Mouse (Mus musculus) Patski (cell line): ENCODE data around the gene Mmab. TPM values are rescaled to one million over a fixed set of nuclear protein-coding genes. Genes with fewer than 3 reads are reported as not detected.
A peak's percentile ranks its signal among the peaks of the same experiment; 100 is the strongest.

Experiments
- ATAC-seq: fragments of 100-300 bp; one replicate; pipeline ENCODE4 v1.8.0; 2021
- CTCF ChIA-PET: fragments of 350-600 bp; sonication (Branson Sonifier 250); formaldehyde crosslinking; loops from one replicate; lab custom pipeline; 2022; ENCODE audit warnings: inconsistent platforms; lab: Charles Lee
- POLR2A ChIA-PET: fragments of 350-600 bp; sonication (Branson Sonifier 250); formaldehyde crosslinking; loops from one replicate; lab custom pipeline; 2022; ENCODE audit warnings: antibody characterized with exemption, inconsistent platforms; lab: Charles Lee
- DNase-seq: peaks from one replicate; pipeline ENCODE4 v3.0.0-alpha.2; 2011; ENCODE audit warnings: low read depth, low spot score
- H3K27me3 ChIP-seq: fragments of 371-371 bp; one replicate; pipeline ENCODE4 v1.5.1; 2021
- CTCF ChIP-seq: fragments of 100-300 bp; IDR thresholded peaks from one replicate; pipeline ENCODE4 v1.5.1; 2021
- in situ Hi-C: fragments of 300-500 bp; cut with MboI; formaldehyde crosslinking; loops from 3 replicates; pipeline ENCODE4 v1.11.1; 2018; ENCODE audit warnings: low pct_unique_long_range_greater_than_20kb, mixed read lengths
- polyA plus RNA-seq: library from polyadenylated mRNA; unstranded; gene quantifications from one replicate; pipeline ENCODE4 v1.2.3, GENCODE M21; 2021

Mmab gene
- polyA plus RNA-seq, 1 experiment from 2014 or later, result 37.0 TPM

GRCm38 (mm10) chr5:114467019-114467418 is 23.2 kb upstream of the Mmab start:
- DNase-seq (no peak), ATAC-seq (no peak)
- TF ChIP-seq CTCF, result no peak
- peaks cover 21% of the 10 kb centered on the region for H3K27me3 ChIP-seq
- in situ Hi-C loops, result no loop called here
- POLR2A ChIA-PET, result no interaction called here
- CTCF ChIA-PET, result no interaction called here

DNA sequence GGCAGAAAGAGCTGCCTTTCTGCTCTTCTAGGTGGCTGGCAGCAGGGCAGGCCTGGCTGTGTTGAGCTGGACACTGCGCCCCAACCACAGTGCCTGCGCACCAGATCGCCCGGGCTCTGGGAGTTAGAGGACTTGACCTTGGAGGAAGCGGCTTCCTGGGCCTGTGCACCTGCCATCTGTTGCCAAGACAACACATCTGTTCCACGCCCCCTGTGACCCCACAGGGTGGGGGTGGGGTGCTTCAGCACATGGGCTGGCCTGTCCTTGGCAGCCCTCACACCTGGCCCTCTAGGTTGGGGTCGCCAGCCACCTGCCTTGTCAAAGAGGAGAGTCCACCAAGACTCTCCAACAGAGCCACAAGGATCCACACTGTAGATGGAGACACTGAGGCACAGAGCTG is 21.8 kb upstream of the Mmab start:
- ATAC-seq (no peak), DNase-seq (no peak)
- ChIA-PET CTCF (interaction anchor here (1.0 kb wide), 1 partner anchor 9 kb away, joined by 3 read pairs; no protein-coding TSS in a partner anchor), POLR2A (no interaction called here)
- no peak for TF ChIP-seq CTCF
- in situ Hi-C loops, result no loop called here
- peaks cover 14% of the 10 kb centered on the region for H3K27me3 ChIP-seq

GRCm38 (mm10) chr5:114464561-114464960 is 20.7 kb upstream of the Mmab start:
- ChIA-PET CTCF (no interaction called here), POLR2A (no interaction called here)
- H3K27me3 ChIP-seq, result peaks cover 7% of the 10 kb centered on the region
- TF ChIP-seq CTCF, result no peak
- in situ Hi-C loops, result loop anchor here (5.0 kb wide), 2 partner anchors 98 to 143 kb away; no protein-coding TSS in a partner anchor
- ATAC-seq, result no peak
- DNase-seq, result no peak

- in situ Hi-C loops, result loop anchor here (5.0 kb wide), 2 partner anchors 100 to 145 kb away; no protein-coding TSS in a partner anchor
- POLR2A ChIA-PET, result interaction anchor here (1.1 kb wide), 1 partner anchor 105 kb away, joined by 4 read pairs; the partner anchor contains the start of gene Fam222a
- H3K27me3 ChIP-seq, result no peaks in the 10 kb centered on the region
- ATAC-seq (no peak), DNase-seq (no peak)
- no peak for TF ChIP-seq CTCF
- CTCF ChIA-PET, result interaction anchor here (1.1 to 3.2 kb wide), 9 partner anchors 12 to 157 kb away, joined by 3 to 19 read pairs (median 4); partner anchors contain the start of genes Mmab and Mvk
Measured at GRCm38 (mm10) chr5:114462067-114463040, 18.5 kb upstream of the Mmab start.

- POLR2A ChIA-PET, result interaction anchor here (0.6 kb wide), 1 partner anchor 213 kb away, joined by 3 read pairs; no protein-coding TSS in a partner anchor
- in situ Hi-C loops, result loop anchor here (5.0 kb wide), 2 partner anchors 101 to 146 kb away; no protein-coding TSS in a partner anchor
Measured at GRCm38 (mm10) chr5:114461238-114461637, 17.4 kb upstream of the Mmab start.

GRCm38 (mm10) chr5:114456995-114457605 is 13.2 kb upstream of the Mmab start:
- in situ Hi-C loops, result no loop called here
- no peak for TF ChIP-seq CTCF
- DNase-seq (no peak), ATAC-seq (no peak)
- CTCF ChIA-PET, result interaction anchor here (1.0 to 1.1 kb wide), 3 partner anchors 9 to 163 kb away, joined by 3 read pairs; no protein-coding TSS in a partner anchor
- POLR2A ChIA-PET, result interaction anchor here (1.0 kb wide), 1 partner anchor 42 kb away, joined by 3 read pairs; no protein-coding TSS in a partner anchor
- H3K27me3 ChIP-seq, result no peaks in the 10 kb centered on the region

More at GRCm38 (mm10) chr5:114461238-114461637, 17.4 kb upstream of the Mmab start:
- H3K27me3 ChIP-seq, result no peaks in the 10 kb centered on the region
- peak; percentile 22 for DNase-seq
- CTCF ChIA-PET, result interaction anchor here (0.9 to 3.2 kb wide), 15 partner anchors 12 to 163 kb away, joined by 3 to 19 read pairs (median 4); partner anchors contain the start of genes Fam222a, Mmab and Mvk
- no peak for TF ChIP-seq CTCF
- ATAC-seq, result peak; percentile 31

- DNase-seq, result no peak
- ATAC-seq, result no peak
- CTCF ChIA-PET, result no interaction called here
- in situ Hi-C loops, result no loop called here
- POLR2A ChIA-PET, result no interaction called here
- H3K27me3 ChIP-seq, result no peaks in the 10 kb centered on the region
- TF ChIP-seq CTCF, result no peak
Measured at GRCm38 (mm10) chr5:114456287-114456686, 12.4 kb upstream of the Mmab start.

GRCm38 (mm10) chr5:114449011-114449410 is 5.2 kb upstream of the Mmab start:
- no peak for TF ChIP-seq CTCF
- ChIA-PET CTCF (interaction anchor here (1.0 kb wide), 1 partner anchor 12 kb away, joined by 3 read pairs; no protein-coding TSS in a partner anchor), POLR2A (no interaction called here)
- ATAC-seq (no peak), DNase-seq (no peak)
- in situ Hi-C loops, result no loop called here
- no peaks in the 10 kb centered on the region for H3K27me3 ChIP-seq

- no peak for TF ChIP-seq CTCF
- ATAC-seq, result peak; percentile 6
- DNase-seq, result no peak
- H3K27me3 ChIP-seq, result no peaks in the 10 kb centered on the region
- in situ Hi-C loops, result no loop called here
- ChIA-PET POLR2A (no interaction called here), CTCF (interaction anchor here (3.5 kb wide), 1 partner anchor 17 kb away, joined by 19 read pairs; no protein-coding TSS in a partner anchor)
Measured at GRCm38 (mm10) chr5:114444368-114444692, 470 bp upstream of the Mmab start.

DNA sequence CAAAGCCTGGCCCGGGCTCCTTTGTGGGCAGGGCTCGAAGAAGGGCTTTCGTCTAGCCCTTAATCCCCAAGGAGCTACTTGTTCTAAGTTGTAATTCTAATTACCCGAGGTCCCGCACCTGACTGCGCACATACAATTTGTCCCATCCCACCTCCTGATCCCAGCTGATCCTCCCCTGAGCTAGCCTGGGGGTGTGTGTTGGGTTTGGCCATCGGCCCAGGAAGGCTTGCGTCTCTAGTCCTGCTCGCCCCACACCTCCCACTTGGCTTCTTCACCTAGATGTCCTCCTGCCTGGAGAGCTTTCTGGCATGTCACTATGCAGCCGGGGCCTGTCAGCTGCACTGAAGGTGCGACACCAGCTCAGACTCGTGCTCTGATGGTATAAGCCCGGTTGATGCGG is 8.3 kb downstream of the Mmab start:
- no peaks in the 10 kb centered on the region for H3K27me3 ChIP-seq
- CTCF ChIA-PET, result no interaction called here
- no peak for TF ChIP-seq CTCF
- no peak for ATAC-seq
- POLR2A ChIA-PET, result no interaction called here
- DNase-seq, result no peak
- in situ Hi-C loops, result no loop called here
